Mouse (Mus musculus): ENCODE data around the gene Brinp1.

GRCm38 (mm10) chr4:68957265-68957664, 3.1 kb upstream of the Brinp1 start:
- TF ChIP-seq POLR2A (IDR thresholded peaks at IDR 0.05; ENCODE audit: insufficient read depth, low read depth, low read length) (no peak), EP300 (IDR thresholded peaks at IDR 0.05; ENCODE audit: insufficient read depth, low read depth, low read length) (no peak)

Measured in heart, adult 2 months (tissue).